Mouse (Mus musculus) spleen, postnatal 4 days (tissue): ENCODE data around the gene Fst.

ENCODE experiments used
- DNase-seq, 2 experiments: peaks; one replicate each; pipeline ENCODE4 v3.0.0; 2022; ENCODE audit warnings: low spot score in 2 of 2

The Fst gene

DNA sequence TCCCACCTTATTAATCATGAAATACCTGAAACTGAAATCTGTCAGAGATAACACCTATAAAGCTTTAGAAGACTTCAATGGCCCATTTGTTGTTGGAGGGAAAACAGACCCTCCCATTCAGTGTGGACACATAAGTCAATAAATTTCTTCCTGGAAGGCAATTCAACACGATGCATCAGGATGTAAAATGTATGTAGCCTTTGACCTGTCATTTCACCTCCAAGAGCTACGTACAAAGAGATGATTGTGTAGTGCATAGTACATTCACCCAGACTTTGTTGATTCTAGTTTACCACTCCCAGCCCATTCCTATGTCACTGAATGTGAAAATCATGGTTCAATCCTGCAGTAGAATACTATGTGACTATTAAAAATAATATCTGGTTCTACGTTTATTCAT is 39.4 kb downstream of the Fst start:
- DNase-seq, result no peak

DNA sequence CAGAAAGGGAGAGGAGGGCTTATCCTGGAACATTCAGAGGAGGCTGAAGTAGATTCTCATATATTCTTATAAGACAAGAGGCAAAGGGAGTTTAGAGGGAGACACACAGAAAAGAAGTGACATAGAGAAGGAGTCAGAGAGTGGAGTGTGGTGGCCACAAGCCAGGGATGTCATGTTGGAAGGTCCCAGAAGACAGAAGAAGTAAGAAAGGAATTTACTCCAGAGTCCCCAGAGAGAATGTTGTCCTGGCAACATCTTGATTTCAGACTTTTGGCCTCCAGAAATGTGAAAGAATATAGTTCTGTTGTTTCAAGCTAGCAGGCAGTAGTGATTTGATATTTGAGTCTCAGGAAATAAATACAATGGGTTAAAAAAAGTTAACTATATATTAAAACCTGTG is 46.4 kb downstream of the Fst start:
- no peak for DNase-seq

DNA sequence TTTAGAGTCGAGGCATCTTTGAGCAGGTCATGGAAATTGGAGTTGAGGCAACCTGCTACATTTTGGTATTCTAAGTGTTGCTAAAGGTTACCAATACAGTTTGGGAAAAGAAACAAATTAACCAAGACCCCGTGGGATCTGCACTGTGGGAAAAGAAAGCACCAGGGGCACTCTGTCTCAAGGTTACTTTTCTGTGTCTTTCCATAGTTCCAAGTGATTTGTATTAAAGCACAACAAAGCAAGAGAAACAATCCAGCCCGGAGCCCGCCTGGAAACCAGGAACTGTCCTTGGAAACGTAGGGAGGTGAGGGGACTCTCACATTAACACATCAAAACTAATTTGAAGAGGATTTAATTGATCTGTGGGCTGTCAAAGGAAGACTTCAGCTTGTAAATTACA is 51.9 kb downstream of the Fst start:
- DNase-seq, result no peak

DNA sequence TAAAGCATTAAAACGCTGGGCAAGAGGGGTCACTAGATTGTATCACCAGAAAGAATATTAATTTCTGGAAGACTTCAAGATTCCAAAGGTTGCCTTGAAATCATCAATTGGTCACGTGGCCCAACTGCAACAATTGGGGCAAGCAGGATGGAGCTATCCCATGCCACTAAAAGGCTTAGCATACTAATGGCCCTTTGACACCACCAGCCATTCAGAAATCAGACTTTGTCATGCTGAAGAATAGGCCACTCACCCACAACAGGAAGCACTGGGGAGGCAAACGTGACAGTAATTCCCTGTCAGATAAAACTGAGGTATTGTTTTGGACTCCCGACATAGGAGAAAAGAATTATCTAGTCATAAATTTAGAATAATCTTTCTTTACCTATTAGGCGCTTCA is 52.3 kb downstream of the Fst start:
- DNase-seq, result no peak

DNA sequence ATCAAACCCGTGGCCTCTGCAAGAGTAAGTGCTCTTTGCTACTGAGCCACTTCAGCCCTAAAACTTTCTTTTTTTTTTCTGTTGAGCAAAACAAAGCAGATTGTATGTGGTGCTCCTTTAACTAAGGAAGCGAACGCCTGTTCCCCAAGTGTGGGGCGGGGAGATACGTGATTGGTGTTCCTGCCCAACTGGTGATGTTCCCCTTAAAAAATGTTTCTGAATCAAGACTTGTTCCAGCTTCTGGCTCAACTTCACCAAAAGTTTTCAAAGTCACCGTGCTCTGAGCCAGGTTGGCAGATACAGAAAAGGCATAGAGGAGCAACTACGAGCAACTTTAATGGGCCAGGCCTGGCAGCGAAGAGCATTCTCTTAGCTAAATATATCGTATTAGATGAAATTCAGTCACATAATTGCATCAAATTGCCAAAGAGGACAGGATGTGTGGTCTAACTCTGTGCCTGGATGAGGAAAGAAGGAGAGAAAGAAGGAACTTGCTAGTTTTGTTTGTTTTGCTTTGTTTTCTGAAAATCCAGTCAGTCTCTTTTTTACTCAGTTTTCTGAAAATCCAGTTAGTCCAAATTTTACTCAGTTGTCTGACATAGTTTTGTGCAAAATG is 53.5 kb downstream of the Fst start:
- DNase-seq, result no peak
